Mouse (Mus musculus): ENCODE data around the gene Ntng2.

The Ntng2 gene

DNA sequence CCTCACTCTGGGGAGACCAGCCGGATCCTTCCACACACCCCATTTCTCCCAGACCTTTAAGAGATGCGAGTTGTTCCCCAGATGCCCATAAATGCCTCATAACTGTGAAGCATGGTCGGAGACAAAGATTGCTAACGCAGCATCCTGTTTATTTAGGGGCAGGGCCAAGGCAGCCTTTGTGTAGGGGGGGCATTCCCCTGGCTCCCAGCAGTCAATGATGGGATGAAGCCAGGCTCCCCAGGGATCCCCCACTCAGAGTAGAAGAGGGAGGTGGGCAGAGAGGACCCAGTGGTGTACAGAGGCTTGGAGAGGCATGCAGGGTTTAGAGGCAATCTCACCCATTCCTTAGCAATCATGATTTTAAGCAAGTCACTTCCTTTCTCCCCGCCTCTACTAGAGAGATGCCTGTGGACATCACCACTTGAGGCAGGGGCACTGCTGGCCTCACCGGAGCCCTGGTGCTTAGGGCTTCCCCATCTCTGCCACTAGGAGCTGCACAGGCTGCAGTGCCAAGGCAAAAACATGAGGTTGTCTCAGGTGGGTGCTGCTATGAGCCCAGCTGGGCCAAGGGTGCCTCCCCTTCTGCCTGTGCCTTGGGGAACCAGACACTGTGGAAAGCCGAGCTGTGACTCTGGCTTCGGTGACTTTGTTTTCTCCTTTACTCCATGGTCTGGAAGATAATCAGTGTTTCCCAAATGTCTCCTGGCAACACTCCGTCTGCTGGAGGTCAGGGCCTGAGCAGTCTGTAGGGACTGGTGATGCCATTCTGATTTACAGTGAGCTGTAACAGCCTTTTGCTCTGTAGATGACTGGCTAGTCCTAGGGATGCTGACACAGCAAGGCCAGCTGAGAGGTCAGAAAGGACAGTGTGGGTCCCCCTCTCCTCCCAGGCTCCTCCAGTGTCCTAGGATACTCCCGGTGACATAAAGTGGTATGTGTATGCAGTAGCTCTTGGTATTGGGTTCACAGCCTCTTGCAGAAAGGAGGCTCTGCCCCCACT is 61.3 kb downstream of the Ntng2 start:
- no peak for DNase-seq (ENCODE audit: low read depth, low spot score)

DNA sequence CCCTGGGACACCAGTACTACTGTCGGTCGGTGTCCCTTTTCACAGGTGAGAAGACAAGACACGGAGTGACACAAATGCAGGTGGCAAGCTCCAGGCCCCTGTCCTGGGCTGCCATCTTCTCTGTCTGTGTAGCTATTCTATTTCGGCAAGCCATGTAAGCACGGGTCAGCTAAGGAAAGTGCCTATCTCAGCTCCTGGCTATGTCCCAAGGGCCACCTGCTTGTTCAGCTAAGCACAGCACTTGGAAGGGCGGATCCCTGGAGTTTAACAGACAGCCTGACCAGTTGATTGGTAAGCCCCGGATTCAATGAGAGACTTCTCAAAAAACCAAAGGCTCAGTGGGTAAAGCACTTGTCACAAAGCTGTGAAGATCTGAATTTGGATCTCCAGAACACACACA is 62.4 kb downstream of the Ntng2 start:
- DNase-seq (ENCODE audit: low read depth, low spot score) = no peak

GRCm38 (mm10) chr2:29186209-29186608 is 66.6 kb downstream of the Ntng2 start:
- DNase-seq (ENCODE audit: low read depth, low spot score) = no peak

DNA sequence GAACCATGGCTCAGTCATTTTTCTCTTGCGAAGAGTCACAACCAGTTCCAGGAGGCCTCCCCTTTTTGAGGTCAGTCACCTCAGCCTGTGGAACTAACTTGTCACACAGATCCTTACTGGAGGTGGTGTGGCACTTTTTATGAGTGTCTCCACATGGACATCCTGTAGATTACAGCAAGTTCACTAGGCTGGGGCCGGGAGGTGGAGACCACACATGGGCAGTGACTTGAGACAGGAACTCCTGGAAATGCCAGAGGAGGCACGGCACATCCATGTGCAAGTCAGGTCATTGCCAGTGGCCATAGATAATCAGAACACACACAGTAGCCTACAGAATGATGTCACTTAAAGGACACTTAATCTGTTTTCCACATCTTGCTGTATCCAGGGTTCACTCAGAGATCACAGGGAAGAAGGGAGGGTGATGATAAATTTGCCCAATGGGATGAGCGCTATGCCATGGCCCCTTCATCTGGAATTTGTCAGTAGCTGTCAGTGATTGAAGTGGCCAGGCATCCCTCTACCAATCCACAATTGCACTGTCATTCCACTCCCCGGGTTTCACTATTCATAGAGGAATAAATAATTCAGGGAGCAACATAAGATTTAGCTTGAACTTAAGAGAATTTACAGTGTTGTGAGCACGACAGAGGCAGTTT is 69.4 kb downstream of the Ntng2 start:
- DNase-seq (ENCODE audit: low read depth, low spot score) = no peak

GRCm38 (mm10) chr2:29181111-29181510 is 71.7 kb downstream of the Ntng2 start:
- DNase-seq (ENCODE audit: low read depth, low spot score) = no peak

- peak; percentile 35 for DNase-seq (ENCODE audit: low read depth, low spot score)
Observed at GRCm38 (mm10) chr2:29179810-29180209, 73.0 kb downstream of the Ntng2 start.

DNA sequence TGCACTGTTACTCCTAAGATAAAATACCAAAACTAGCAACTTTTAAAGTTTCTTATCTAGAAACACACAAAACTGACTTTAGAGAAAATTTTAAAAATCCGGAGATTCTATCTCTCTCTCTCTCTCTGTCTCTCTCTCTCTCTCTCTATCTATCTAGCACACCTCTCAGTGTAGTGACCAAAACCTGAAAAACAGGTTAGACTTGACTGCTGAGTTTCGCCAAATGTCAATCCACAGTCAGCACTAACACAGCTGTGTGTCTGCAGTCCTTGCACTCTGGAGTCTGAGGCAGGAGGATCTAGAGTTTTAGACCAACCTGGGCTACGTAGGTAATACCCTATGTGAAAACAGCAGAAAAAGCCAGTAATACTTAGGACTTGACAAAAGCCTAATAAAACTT is 77.9 kb downstream of the Ntng2 start:
- no peak for DNase-seq (ENCODE audit: low read depth, low spot score)

GRCm38 (mm10) chr2:29168067-29168466 is 84.7 kb downstream of the Ntng2 start:
- DNase-seq (ENCODE audit: low read depth, low spot score) = no peak

DNA sequence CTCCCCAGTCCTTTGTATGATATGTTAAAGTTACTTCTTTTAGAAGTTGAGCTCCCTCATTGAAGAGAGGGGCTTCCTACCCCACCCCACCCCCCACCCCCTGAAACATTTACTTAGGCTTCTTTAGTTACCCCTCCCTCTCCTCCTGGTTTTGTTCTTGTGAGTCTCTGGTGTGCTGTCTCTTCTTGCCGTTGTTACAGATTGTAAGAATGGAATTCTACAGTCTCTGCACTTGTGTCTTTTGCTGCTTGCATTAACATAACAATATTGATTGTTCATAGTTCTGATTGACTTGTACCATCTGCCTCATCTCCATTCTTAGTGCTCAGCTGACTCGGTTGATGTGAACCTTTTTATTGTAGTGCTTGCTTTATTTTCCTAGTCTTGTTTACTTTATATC is 100.9 kb downstream of the Ntng2 start:
- DNase-seq (ENCODE audit: low read depth, low spot score) = no peak
